Mouse (Mus musculus): ENCODE measurements around the gene Ints13. TPM values are rescaled to one million over a fixed set of nuclear protein-coding genes. Genes with fewer than 3 reads are reported as not detected.

The Ints13 gene
- total RNA-seq, 2 experiments from 2014 or later, result 82.4 to 134 TPM

DNA sequence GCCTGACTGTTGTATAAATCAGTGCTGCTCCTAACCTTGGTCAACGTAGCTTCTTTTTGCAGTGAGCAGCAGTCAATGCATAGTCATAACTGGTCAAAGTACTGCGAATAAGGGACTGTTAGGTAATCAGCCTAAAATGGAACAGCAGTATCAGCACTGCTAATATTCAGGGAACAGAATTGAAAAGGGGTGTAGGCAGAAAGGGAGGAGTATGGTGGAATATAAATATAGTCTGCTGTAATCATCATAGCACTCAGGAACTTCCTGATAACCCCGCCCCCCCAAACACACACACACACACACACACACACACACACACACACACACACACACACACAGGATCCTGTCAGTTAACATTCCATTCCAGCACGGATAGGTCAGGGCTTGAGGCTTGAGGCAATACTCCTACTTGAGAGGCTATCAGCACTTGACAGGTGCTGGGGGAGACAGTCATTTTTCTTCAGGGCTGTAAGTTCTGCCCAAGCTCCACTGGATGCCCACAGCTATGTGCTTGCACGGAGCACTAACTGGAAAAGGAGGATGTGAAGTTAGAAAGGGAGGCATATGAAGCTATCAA, 32.3 kb downstream of the Ints13 start:
- ATAC-seq (replicated peaks; ENCODE audit: low FRiP score, poor library complexity, severe bottlenecking), result no peak

DNA sequence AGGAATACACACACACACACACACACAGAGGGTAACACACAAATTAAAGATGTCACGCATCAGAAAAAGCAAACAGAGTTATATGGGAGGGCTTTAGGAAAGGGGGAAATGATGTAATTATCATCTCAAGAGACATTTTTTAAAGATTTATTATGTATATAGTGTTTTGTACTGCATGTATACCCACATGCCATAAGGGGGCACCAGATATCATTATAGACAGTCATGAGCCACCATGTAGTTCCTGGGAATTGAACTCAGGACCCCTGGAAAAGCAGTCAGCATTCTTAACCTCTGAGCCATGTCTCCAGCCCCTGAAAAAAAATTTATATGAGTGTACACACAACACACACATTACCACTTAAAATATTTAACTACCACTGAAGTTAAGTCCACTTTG, 33.0 kb downstream of the Ints13 start:
- ATAC-seq (replicated peaks; ENCODE audit: low FRiP score, poor library complexity, severe bottlenecking), result no peak

DNA sequence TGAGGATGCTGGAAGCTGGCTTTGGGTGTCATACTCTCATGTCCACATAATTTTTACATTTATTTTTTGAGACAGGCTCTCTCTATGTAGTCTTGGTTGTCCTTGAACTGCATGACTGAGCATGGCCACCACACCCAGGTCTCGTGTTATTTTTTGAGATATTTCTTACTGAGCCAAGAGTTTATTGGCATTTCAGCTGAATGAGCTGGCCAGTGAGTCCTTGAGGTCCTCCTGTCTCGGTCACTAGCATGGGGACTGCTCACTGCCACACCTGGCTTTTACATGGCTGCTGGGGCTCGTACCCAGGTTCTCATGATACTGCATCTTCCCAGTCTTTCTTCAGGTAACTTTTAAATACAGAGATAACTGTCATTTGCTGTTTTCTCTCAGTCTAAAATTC, 37.2 kb downstream of the Ints13 start:
- no peak for ATAC-seq (replicated peaks; ENCODE audit: low FRiP score, poor library complexity, severe bottlenecking)

DNA sequence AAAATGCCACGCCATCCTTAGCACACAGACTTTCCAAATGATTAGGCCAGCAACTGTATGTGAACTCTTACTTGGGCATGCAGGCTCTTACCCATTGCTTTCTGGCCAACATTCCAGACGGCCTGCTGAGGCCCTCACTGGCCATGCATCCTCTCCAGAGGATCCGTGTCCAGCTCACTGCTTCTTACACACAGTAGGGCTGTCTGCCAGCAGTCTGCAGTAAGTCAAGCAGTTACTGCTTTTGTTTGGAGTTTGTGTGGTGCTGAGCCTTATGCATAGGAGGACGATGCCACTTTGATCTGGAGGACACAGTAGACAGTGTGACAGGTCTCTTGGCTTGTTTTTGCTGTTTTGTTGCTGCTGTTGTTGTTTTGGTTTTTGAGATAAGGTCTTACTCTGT, 39.0 kb downstream of the Ints13 start:
- ATAC-seq (replicated peaks; ENCODE audit: low FRiP score, poor library complexity, severe bottlenecking), result no peak

DNA sequence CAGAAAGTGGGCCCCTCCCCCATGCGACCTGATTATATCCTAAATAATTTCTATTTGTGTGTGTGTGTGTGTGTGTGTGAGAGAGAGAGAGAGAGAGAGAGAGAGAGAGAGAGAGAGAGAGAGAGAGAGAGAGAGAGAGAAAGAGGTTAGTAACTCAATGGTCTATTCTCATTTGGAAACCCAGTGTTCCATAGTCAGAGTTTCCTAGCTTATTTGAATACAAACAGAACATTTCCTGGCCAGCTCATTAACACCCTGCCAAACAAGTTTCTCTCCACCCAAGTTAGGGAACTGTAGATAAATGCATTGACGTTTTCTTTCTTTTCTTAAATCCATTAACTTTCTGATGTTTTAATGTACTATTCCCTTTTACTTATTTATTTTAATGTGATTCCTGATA, 39.6 kb downstream of the Ints13 start:
- no peak for ATAC-seq (replicated peaks; ENCODE audit: low FRiP score, poor library complexity, severe bottlenecking)

DNA sequence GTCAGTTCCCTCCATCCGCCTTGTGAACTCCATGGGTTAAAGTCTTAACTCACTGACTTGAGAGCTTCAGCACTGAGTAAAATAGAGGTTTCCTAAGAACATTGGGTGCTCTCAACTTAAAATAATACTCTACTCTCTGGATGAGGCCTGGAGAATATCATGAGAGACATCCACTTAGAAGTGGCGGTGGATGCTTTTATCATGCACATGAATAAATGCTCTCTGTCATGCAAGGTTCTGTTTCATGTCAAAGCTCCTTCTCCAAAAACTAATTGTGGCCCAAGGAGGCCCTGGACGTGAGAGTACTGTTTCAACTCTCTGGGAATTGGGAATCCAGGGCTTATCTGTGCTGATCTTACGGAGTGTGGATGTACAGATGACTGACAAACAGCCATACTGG, 40.5 kb downstream of the Ints13 start:
- ATAC-seq (replicated peaks; ENCODE audit: low FRiP score, poor library complexity, severe bottlenecking), result no peak

DNA sequence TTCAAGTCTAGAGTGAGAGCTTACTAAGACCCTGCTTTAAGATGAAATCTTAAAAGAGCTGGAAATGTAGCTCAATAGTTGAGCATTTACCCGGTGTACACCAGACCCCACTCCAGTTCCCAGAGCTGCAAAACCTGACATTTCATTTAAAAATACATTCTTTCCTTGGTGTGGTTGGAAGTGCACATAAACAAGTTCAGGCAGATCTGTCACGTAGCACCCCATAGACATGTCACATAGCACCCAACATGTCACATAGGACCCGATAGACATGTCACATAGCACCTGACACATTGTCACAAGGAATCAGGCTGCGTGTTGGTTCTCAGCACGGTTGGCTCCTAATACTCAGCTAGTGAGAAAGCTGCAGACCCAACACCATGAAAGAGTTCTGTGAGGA, 42.1 kb downstream of the Ints13 start:
- no peak for ATAC-seq (replicated peaks; ENCODE audit: low FRiP score, poor library complexity, severe bottlenecking)

DNA sequence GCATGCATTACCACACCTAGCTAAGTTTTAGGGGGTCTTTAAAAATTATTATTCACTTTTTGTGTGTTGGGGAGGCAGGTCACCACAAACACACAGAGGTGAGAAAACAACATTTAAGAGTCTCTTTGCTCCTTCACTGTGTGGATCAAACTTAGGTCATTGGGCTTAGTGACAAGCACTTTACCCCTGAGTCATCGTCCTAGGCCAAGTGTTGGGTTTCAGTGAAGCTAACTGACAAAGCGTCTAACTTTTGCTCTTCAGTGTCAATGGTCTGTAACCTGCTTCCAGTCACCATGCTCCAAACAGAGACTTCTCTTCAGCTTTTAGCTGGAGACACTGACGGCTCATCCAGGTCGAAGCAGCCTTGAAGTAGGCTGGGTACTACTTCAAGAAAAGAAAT, 44.5 kb downstream of the Ints13 start:
- ATAC-seq (replicated peaks; ENCODE audit: low FRiP score, poor library complexity, severe bottlenecking), result no peak

DNA sequence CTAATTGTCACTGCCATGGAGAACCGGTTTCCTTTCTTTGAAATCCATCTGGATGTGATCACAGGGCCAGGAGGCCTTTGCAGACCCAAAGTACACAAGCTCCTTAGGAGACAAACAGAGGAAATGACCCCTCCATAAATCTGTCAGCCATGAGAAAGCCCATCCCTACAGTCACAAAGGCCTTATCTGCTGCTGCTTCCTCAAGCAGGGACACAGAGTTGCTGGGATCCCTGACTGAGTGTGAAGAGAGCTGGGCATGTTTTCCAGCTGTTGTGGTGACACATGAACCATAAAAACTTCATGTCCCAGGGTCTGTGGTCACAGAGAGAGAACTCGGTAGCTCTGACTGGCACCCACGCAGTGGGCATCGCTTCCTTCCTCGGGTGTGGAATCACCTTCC, 46.9 kb downstream of the Ints13 start:
- no peak for ATAC-seq (replicated peaks; ENCODE audit: low FRiP score, poor library complexity, severe bottlenecking)

DNA sequence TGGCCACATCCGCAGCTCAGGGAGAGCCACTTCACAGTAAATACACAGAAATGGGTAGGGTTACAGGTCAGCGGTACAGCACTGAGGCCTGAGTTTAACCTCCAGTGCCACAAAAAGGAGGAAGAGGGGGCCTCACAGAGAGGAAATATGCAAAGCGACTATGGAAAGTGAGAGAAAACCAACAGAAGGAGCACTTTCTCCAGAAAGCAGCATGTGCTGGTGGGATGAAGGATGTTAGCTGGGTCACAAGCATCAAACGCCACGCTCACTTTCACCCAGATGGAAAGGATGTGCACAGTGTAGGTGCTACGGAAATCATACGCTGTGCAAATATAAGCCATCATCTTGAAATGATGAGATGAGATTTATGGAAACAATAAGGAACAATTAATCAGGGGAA, 47.3 kb downstream of the Ints13 start:
- no peak for ATAC-seq (replicated peaks; ENCODE audit: low FRiP score, poor library complexity, severe bottlenecking)

DNA sequence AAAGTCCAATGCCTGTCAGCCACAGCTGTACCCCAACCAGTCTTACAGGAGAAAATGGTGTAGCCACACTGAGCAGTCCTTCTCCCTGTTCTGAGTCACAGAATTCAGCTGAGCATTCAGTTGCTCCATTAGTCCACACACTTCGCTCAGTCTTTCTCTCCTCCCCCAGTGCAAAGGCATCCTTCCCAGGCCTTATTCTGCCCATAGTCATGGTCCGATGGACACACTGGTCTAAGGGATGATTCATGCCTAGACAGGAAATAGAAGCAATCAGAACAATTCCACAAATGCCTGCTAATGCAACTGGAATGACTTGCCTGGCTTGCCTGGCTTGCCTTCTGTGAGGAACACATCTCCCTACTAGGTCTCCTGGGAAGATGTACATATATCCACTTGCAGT, 50.1 kb downstream of the Ints13 start:
- no peak for ATAC-seq (replicated peaks; ENCODE audit: low FRiP score, poor library complexity, severe bottlenecking)

DNA sequence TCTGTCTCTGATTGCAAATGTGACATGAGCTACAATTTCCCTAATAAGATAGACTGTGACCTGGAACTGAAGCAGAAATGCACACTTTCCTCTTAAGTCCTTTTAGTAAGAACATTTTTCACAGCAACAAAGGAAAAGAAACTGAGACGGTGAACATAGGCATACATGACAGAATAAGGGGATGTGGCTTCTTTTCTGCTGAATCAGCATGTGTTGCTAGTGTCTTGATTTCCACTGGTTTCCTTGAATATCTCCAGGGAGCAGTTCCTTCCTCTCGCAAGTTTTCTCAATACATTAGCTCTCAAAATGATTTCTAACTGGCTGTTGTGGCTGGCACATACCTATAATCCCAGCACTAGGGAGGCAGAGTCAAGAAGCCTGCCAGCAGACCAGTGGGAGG, 52.1 kb downstream of the Ints13 start:
- ATAC-seq (replicated peaks; ENCODE audit: low FRiP score, poor library complexity, severe bottlenecking), result no peak

DNA sequence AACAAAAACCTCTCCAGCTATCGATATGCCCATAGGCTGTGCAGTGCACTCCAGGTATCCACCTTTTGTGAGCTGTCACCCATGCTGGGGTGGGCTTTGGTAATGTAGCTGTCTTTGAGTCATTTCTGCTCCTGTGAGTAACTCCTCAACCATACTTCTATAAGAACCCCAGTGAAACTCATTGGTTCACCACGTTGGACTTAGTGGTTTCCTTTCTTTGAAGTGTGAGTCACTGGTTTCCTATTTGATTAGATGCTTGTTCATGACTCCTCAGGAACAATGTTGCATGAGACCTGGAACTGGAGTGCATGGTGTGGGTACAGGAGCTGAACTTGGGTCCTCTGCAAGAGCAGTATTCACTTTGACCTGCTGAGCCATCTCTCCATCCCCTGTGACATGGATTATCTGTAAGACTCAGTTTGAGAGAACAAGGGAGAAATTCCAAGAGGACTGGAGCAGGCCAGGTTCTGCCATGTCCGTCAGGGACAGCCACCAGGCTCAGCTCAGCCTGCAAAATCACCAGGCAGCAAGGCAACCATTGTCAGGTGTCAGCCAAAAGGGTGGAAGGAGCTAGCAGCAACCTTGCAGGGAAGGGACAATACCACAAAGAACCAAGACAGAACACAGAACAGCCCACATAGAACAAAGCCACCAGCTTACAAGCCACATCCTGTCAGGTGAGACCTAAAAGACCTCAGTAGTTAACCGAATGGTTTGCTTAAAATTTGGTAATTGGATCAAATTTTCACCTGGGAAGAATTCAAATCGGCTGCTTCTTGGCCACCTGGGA, 56.0 kb downstream of the Ints13 start:
- no peak for ATAC-seq (replicated peaks; ENCODE audit: low FRiP score, poor library complexity, severe bottlenecking)

DNA sequence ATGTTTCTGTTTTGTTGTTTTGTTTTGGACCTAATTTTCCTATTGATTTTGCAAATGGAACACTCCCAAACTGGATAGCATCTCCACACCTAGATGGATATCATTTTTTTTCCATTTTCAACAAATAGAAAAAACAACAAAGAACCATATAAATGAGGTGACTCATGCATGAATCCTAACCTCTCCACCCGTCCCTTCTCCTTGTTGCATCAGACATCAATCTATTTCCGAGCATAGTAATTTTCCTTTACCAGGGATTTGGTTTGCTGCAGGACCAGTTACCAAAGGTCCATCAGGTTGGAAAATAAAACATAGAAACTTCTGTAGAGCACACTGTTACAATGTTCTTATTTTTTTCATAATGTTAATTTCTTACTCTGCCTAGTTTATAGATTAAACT, 58.6 kb downstream of the Ints13 start:
- no peak for ATAC-seq (replicated peaks; ENCODE audit: low FRiP score, poor library complexity, severe bottlenecking)

DNA sequence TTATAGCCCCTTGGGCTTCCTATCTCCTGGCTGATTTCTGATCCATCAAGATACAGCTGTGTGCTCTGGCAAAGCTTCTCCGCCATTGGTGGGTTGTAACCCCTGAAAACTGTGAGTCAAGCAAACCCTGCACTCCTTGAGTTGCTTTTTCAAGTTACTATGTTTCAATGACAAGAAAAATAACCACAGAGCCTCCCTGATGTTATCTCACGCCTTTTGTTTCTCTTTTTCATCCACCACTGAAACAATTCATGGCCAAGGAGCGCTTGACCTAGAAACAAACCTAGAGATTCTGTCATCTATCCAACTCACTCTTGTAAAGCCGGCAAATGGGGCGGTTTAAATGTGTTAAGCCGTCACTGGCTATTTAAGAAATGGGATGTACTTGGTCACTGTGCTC, 61.7 kb downstream of the Ints13 start:
- no peak for ATAC-seq (replicated peaks; ENCODE audit: low FRiP score, poor library complexity, severe bottlenecking)

DNA sequence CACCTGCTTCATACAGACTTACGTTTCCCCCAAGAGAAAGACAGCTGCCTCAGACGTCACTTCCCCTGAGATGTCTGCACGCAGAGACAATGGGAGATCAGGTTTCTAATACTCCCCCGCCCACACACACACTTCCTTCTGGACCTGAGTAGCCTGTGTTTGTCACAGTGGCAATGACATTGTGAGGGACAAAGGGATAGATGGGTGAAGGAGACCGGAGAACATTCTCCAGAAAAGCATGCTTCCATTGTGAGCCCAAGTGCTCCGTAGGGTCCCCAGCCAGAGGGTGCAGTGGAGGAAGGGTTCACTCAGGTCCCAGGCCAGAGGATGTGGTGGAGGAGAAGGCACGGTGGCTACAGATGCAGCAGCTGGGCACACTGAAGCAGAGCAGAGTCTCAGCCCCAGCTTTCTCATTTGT, 63.1 kb downstream of the Ints13 start:
- ATAC-seq (replicated peaks; ENCODE audit: low FRiP score, poor library complexity, severe bottlenecking), result no peak

DNA sequence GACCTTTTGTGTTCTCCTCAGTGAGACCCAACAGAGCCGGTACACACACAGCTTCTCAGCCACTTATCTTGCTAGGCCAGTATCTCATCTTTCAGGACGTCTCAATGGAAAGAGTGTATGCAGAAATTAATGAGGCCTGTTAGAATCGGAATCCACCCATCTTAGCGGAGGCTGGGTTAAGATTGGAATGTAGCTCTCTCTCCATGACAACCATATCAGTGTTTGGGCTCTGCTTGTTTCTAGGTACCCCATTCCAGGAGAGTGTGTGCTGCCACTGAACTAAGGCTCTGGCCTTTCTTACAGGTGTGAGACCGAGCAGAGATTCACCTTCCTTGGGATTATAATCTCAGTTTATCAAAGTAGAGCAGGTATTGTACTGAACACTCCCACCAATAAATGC, 63.7 kb downstream of the Ints13 start:
- ATAC-seq (replicated peaks; ENCODE audit: low FRiP score, poor library complexity, severe bottlenecking), result no peak

DNA sequence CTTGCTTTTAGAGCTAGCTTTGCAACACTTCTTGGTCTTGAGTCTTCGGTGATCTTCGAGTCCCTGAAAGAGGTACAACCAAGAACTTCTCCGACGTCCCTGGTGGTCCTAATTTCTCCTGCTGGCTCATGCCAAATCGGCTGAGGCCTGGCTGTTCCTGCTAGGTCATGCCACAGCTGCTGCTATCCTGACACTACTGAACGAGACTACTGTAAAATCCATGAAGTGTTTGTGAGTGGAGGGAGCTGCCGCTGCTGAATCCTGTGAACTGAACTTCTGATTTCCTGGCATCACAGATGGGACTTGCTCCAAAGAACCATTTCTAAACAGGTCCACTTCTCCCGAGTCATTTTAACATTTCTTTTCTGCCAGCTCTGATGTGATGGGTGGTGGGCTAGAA, 64.3 kb downstream of the Ints13 start:
- no peak for ATAC-seq (replicated peaks; ENCODE audit: low FRiP score, poor library complexity, severe bottlenecking)

DNA sequence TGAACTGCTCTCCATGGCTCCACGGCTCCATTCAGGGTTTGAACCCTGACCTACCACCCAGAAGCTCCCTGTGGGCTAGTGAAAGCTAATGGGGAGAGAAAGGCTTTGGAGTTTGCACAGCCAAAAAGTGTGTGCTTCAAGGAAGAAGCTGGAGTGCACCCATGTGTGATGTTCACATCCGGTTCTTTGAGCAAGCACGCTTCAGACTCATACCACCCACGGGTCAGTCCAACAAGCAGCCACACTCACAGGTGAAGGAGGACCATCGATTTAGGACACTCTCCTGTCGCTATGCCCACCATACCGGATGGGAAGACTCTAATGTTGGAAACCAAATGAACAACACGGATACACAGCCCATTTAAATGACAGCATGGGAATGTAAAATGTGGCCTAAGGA, 66.1 kb downstream of the Ints13 start:
- ATAC-seq (replicated peaks; ENCODE audit: low FRiP score, poor library complexity, severe bottlenecking), result no peak

DNA sequence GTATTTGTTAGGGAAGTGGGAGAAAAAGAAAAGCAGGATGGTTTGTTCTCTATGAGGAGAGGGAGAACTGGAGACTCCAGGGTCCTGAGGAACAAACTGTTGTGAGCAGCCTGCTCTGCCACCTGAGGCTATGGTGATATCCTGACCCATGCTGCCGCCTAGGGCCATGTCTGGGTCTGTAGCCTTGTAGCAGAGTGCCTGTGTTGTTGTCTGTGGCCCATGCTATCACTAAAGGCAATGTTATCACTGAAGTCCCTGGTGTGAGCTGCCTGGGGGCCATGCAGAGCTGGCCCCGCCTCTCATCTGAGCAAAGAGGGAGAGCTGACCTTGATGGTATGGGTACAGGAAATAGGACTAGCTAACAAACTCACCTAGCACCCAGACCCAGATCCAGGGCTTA, 67.7 kb downstream of the Ints13 start:
- ATAC-seq (replicated peaks; ENCODE audit: low FRiP score, poor library complexity, severe bottlenecking), result no peak

DNA sequence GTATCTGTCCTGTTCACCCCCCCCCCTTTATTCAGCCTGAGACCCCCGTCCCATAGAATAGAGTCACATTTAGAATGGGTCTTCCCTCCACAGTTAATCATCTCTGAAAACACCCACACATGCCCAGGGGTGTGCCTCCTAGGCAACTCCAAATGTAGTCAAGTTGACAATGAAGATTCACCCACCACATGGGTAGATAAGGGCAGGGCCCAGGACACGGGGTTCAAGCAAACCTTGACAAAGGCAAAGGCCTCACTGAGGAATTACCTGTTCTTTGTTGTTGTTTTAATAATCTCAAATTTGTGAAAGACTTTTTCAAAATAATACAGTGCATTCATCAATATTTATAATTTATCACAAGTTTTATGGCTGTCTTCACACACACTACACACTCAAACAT, 73.2 kb downstream of the Ints13 start:
- no peak for ATAC-seq (replicated peaks; ENCODE audit: low FRiP score, poor library complexity, severe bottlenecking)

DNA sequence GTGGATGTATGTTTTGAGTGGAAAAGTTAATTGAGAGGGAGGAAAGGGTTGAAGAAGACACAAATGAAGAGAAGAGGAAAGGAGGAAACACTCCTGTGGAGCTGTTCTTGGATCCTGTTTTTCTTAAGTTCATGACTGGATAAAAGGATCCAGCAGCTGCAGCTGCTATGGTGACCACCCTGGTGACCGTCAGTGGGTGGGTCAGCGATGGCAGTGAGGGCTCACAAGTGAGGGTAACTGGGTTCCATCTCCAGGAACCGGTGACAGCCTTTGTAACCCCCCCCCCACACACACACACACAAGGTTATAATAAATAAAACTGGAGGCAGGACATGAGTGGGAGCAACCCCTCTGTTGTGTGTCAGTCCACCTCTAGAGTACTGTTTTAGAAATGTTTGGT, 74.8 kb downstream of the Ints13 start:
- ATAC-seq (replicated peaks; ENCODE audit: low FRiP score, poor library complexity, severe bottlenecking), result no peak

Measured in erythroblast, adult 5-6 weeks (primary cell).